In genomic region chr8:92355701-92356612, GRCm38 (mm10) we compare ENCODE assay signal across 8 mouse cellular contexts. TPM values are rescaled to one million over a fixed set of nuclear protein-coding genes. Genes with fewer than 3 reads are reported as not detected.
DNase-seq lines count a peak whose midpoint lies in the region; ATAC-seq and TF ChIP-seq lines count a peak whose summit lies in the region.

No protein-coding gene starts in this region.

- H3K27ac ChIP-seq in heart, embryonic 13.5 days (replicated peaks): peak overlapping the region; percentile 91
- H3K27ac ChIP-seq in kidney, postnatal 0 days: peak overlapping the region; percentile 61; the same call in 1 of the 2 replicates
- peak overlapping the region; percentile 57 for H3K27ac ChIP-seq in liver, adult 2 months (replicated peaks; ENCODE audit: insufficient read depth, low read depth, low read length)

- under 1% methylated on average over 80 of the region's 93 CpGs for WGBS in heart, embryonic 13.5 days
- WGBS in kidney, postnatal 0 days: under 1% methylated on average over 93 of the region's 93 CpGs
- WGBS in liver, adult 2 months: under 1% methylated on average over 92 of the region's 93 CpGs

- H3K9me3 ChIP-seq in heart, embryonic 13.5 days: no peaks in the 10 kb centered on the region
- H3K9me3 ChIP-seq in kidney, postnatal 0 days (replicated peaks; ENCODE audit: low read length): no peaks in the 10 kb centered on the region

- peaks cover 61% of the 10 kb centered on the region for H3K27me3 ChIP-seq in heart, embryonic 13.5 days (replicated peaks)
- H3K27me3 ChIP-seq in kidney, postnatal 0 days (ENCODE audit: insufficient read depth, low read length): peaks cover 48% of the 10 kb centered on the region
- peaks cover 34% of the 10 kb centered on the region for H3K27me3 ChIP-seq in liver, adult 2 months (ENCODE audit: control insufficient read depth, insufficient read depth, low read length)

- no peaks in the 10 kb centered on the region; the same call in 1 of the 2 replicates for H3K36me3 ChIP-seq in heart, embryonic 13.5 days
- H3K36me3 ChIP-seq in kidney, postnatal 0 days (ENCODE audit: insufficient read depth, low read length): no peaks in the 10 kb centered on the region
- no peaks in the 10 kb centered on the region for H3K36me3 ChIP-seq in liver, adult 2 months (ENCODE audit: control insufficient read depth, insufficient read depth, low read length)

- H3K4me2 ChIP-seq in heart, embryonic 13.5 days: peak overlapping the region; percentile 86
- peak overlapping the region; percentile 74 for H3K4me2 ChIP-seq in kidney, postnatal 0 days (ENCODE audit: low read length)

- peak; percentile 87 for DNase-seq in c-Kit-negative CD71-positive TER-119-positive erythroid progenitor cells, embryonic 14.5 days (ENCODE audit: low read depth, low spot score)
- DNase-seq in fat pad, adult 2 months (ENCODE audit: extremely low read depth, low read depth, low spot score): peak; percentile 91
- DNase-seq in kidney, postnatal 0 days (ENCODE audit: low spot score): peak; percentile 99
- peak; percentile 89 for DNase-seq in liver, adult 2 months (ENCODE audit: extremely low read depth, low read depth, low spot score)
- DNase-seq in spleen, postnatal 36 days (ENCODE audit: low spot score in 2 of 2): peak; percentile 90 to 93

- no peaks in the 10 kb centered on the region for H3K79me2 ChIP-seq in liver, adult 2 months (ENCODE audit: control insufficient read depth, insufficient read depth, low read length)

- peak overlapping the region; percentile 91 for H3K9ac ChIP-seq in heart, embryonic 13.5 days
- peak overlapping the region; percentile 52 for H3K9ac ChIP-seq in kidney, postnatal 0 days (ENCODE audit: low read depth, low read length)
- peak overlapping the region; percentile 81 for H3K9ac ChIP-seq in liver, adult 2 months (ENCODE audit: low read depth, low read length)

- no peak for TF ChIP-seq POLR2A in liver, adult 2 months (IDR thresholded peaks at IDR 0.05; ENCODE audit: extremely low read depth, insufficient read depth, low read length)

- TF ChIP-seq CTCF in kidney, postnatal 0 days (IDR thresholded peaks at IDR 0.05; ENCODE audit: low read depth): peak; percentile 59
- TF ChIP-seq CTCF in liver, adult 2 months (IDR thresholded peaks at IDR 0.05; ENCODE audit: low read depth, low read length): peak; percentile 41

- H3K4me1 ChIP-seq in heart, embryonic 13.5 days: peaks cover 59% of the 10 kb centered on the region
- H3K4me1 ChIP-seq in kidney, postnatal 0 days (replicated peaks; ENCODE audit: insufficient read depth, low read length): peaks cover 15% of the 10 kb centered on the region; the same call in 1 of the 2 replicates
- H3K4me1 ChIP-seq in liver, adult 2 months (ENCODE audit: control insufficient read depth, insufficient read depth, low read length): peaks cover 3% of the 10 kb centered on the region

- peak overlapping the region; percentile 65 for H3K4me3 ChIP-seq in heart, embryonic 13.5 days
- H3K4me3 ChIP-seq in kidney, postnatal 0 days (replicated peaks; ENCODE audit: low read depth, low read length): peak overlapping the region; percentile 60
- H3K4me3 ChIP-seq in liver, adult 2 months (ENCODE audit: insufficient read depth, low read depth, low read length): peak overlapping the region; percentile 90

- peak; percentile 95 for ATAC-seq in CD4-positive, CD25-positive, alpha-beta regulatory T cell, adult 4 months
- ATAC-seq in heart, embryonic 13.5 days (ENCODE audit: extremely low read depth, insufficient number of reproducible peaks, low FRiP score, low TSS enrichment): peak; percentile 90
- peak; percentile 95 for ATAC-seq in kidney, postnatal 0 days (replicated peaks; ENCODE audit: low FRiP score, low read depth)
- peak; percentile 96 for ATAC-seq in monocyte, adult 5-6 weeks (replicated peaks; ENCODE audit: insufficient number of reproducible peaks, low FRiP score, low TSS enrichment, poor library complexity, severe bottlenecking)

RNA-seq across cellular contexts. Expression of gene Irx5, which starts 1.5 kb away (rescaled TPM):
- not detected for polyA plus RNA-seq in CD4-positive, CD25-positive, alpha-beta regulatory T cell, adult 4 months (2017; shearing (Covaris generic))
- polyA plus RNA-seq in heart, embryonic 13.5 days (2015; fragmentation: Nextera tagmentation; extraction: Ambion mirVana): 7.7 and 8.5 TPM in 2 replicates
- polyA plus RNA-seq in kidney, postnatal 0 days (2015; fragmentation: Nextera tagmentation; extraction: Ambion mirVana): 3.0 and 3.9 TPM in 2 replicates
- not detected in 2 replicates for total RNA-seq in liver, adult 2 months (2014; rRNA removed)
- not detected in 2 replicates for polyA plus RNA-seq in liver, adult 2 months (2012; rRNA removed)
- total RNA-seq in monocyte, adult 5-6 weeks (2017): not detected in 3 replicates

Comparison
In these comparisons a context has a peak if more than half of its experiments do, and no peak if none do; other contexts are left out.
1. Peak in every context shown above with its lines: DNase-seq, ATAC-seq, H3K4me3 ChIP-seq and H3K27ac ChIP-seq.